Mouse (Mus musculus): ENCODE results near the gene Adcy9. TPM values are rescaled to one million over a fixed set of nuclear protein-coding genes. Genes with fewer than 3 reads are reported as not detected.

Adcy9 gene
- total and polyA plus RNA-seq, 3 experiments: 1.1 to 3.1 (median 1.2) TPM

DNA sequence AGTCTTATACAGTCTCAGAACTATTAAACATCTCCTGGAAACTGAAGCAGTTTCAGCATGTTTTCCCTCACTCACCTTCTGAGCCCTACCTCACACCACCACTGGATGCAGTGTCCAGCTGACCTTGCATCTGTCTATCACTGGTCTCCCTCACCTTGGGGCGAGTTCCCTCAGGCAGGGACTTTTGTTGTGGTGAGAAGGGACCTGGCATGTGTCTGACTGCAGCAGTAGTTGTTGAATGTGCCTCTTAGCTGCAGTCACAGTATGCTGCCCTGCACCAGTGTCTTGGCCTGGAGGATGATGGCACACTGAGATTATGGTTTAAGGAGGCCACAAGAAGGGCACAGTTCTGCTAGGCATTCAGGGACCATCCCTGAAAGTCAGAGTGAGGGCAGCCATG is 19.2 kb downstream of the Adcy9 start:
- Histone ChIP-seq H3K79me2 (replicated peaks; ENCODE audit: control insufficient read depth, extremely low read depth, insufficient read depth, poor library complexity, severe bottlenecking) (no peaks in the 10 kb centered on the region), H3K4me3 (replicated peaks in 1 of 3; ENCODE audit: low read depth in 2 of 3, low read length in 2 of 3, poor library complexity in 1 of 3) (no peak overlapping the region), H3K4me1 (ENCODE audit: control insufficient read depth in 1 of 2, insufficient read depth in 2 of 2) (peaks cover 12 to 46% of the 10 kb centered on the region in 2 experiments), H3K36me3 (replicated peaks in 1 of 2; ENCODE audit: control insufficient read depth in 1 of 2, insufficient read depth in 1 of 2, low read length in 1 of 2) (peaks cover 0 to 2% of the 10 kb centered on the region in 2 experiments), H3K27ac (ENCODE audit: insufficient read depth, low read depth) (no peak overlapping the region), H3K4me2 (ENCODE audit: insufficient read depth, low read depth, poor library complexity, severe bottlenecking) (no peak overlapping the region), H3K9me3 (replicated peaks; ENCODE audit: low read length) (no peaks in the 10 kb centered on the region), H3K27me3 (replicated peaks) (no peaks in the 10 kb centered on the region), H3K9ac (ENCODE audit: insufficient read depth, low read depth) (no peak overlapping the region)
- DNase-seq (ENCODE audit: extremely low read depth): no peak
- dilution Hi-C loops (cut with MboI; ENCODE audit: extremely low pct_ligation_motif_present, extremely low pct_unique_long_range_greater_than_20kb, low sequenced_read_pairs) (no loop called here), in situ Hi-C loops (cut with MboI; ENCODE audit: low pct_ligation_motif_present, low pct_unique_long_range_greater_than_20kb, low sequenced_read_pairs) (no loop called here)
- TF ChIP-seq POLR2AphosphoS2 (IDR thresholded peaks at IDR 0.05; ENCODE audit: low read depth, low read length) (no peak), ZNF384 (IDR thresholded peaks at IDR 0.05; ENCODE audit: low read depth, low read length) (no peak), MAZ (IDR thresholded peaks at IDR 0.05; ENCODE audit: low read depth, low read length) (no peak), E2F4 (IDR thresholded peaks at IDR 0.05; ENCODE audit: insufficient replicate concordance, low read depth, low read length) (no peak), SIN3A (IDR thresholded peaks at IDR 0.05; ENCODE audit: low read length) (no peak), GABPA (IDR thresholded peaks at IDR 0.05; ENCODE audit: insufficient replicate concordance, low read depth, low read length) (no peak), KAT2A (IDR thresholded peaks at IDR 0.05; ENCODE audit: insufficient replicate concordance, low read length) (no peak), NRF1 (IDR thresholded peaks at IDR 0.05; ENCODE audit: low read depth, low read length) (no peak), TCF12 (IDR thresholded peaks at IDR 0.05; ENCODE audit: low read depth, low read length) (no peak), SMC3 (IDR thresholded peaks at IDR 0.05; ENCODE audit: low read depth, low read length) (no peak), MXI1 (IDR thresholded peaks at IDR 0.05; ENCODE audit: low read depth, low read length) (no peak), MAX (IDR thresholded peaks at IDR 0.05; ENCODE audit: low read length) (no peak), USF2 (conservative IDR thresholded peaks at IDR 0.05; ENCODE audit: low read depth, low read length) (no peak), MYC (IDR thresholded peaks at IDR 0.05; ENCODE audit: low read depth, low read length) (no peak), TBP (conservative IDR thresholded peaks at IDR 0.05; ENCODE audit: low read depth, low read length) (no peak), HCFC1 (IDR thresholded peaks at IDR 0.05; ENCODE audit: low read depth, low read length) (no peak)

DNA sequence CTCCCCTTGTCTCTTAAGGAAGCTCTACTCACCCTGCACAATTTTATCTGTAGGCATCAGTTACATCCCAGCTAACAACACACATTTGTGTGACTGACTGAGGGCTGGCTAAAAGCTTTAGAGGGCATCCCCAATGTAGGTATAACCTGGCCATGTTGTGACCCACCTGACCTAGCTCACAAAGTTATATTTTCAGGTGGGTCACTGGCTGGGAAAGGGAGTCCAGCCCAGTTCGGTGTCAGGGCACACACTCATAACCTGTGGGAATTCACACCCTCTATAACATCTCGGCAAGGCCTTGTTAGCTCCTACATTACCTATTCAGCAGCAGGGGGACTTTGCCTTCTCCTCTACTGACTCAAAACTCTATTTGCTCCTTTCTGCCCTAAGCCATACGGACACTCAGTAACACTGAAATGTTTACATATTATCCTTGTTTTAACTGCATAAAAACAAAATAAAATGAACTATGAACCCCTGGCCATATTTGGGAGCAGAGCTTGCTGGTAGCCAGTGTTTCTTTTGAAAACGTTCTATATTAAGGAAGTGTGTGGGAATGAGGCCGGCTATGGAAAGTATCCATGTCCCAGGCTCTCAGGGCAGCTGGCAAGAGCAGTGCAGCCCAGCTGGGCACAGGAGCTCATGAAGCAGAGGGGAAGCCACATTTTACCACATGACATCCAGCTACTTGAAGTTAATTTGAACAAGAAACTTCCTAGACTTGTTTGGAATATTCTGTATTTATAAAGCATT is 20.7 kb downstream of the Adcy9 start:
- H3K27me3 ChIP-seq (replicated peaks): no peaks in the 10 kb centered on the region
- no peak for TF ChIP-seq RAD21 (IDR thresholded peaks at IDR 0.05; ENCODE audit: low read depth, low read length)
- TF ChIP-seq NRF1 (IDR thresholded peaks at IDR 0.05; ENCODE audit: low read depth, low read length): no peak
- TF ChIP-seq POLR2A (IDR thresholded peaks at IDR 0.05; ENCODE audit: low read depth, low read length): no peak
- TF ChIP-seq EP300 (IDR thresholded peaks at IDR 0.05; ENCODE audit: low read length): no peak
- no peak for TF ChIP-seq MAFK (IDR thresholded peaks at IDR 0.05; ENCODE audit: insufficient replicate concordance, low read length)
- TF ChIP-seq BHLHE40 (IDR thresholded peaks at IDR 0.05; ENCODE audit: low read depth, low read length): no peak
- no peak for TF ChIP-seq GABPA (IDR thresholded peaks at IDR 0.05; ENCODE audit: insufficient replicate concordance, low read depth, low read length)
- TF ChIP-seq PAX5 (IDR thresholded peaks at IDR 0.05; ENCODE audit: low read length): no peak
- TF ChIP-seq MAX (IDR thresholded peaks at IDR 0.05; ENCODE audit: low read length): no peak
- no peak for TF ChIP-seq MXI1 (IDR thresholded peaks at IDR 0.05; ENCODE audit: low read depth, low read length)
- TF ChIP-seq USF2 (conservative IDR thresholded peaks at IDR 0.05; ENCODE audit: low read depth, low read length): no peak
- TF ChIP-seq ZMIZ1 (IDR thresholded peaks at IDR 0.05; ENCODE audit: low read depth, low read length): no peak
- no peak for TF ChIP-seq HCFC1 (IDR thresholded peaks at IDR 0.05; ENCODE audit: low read depth, low read length)
- no peak overlapping the region for H3K4me3 ChIP-seq (replicated peaks in 1 of 3; ENCODE audit: low read depth in 2 of 3, low read length in 2 of 3, poor library complexity in 1 of 3)
- no peaks in the 10 kb centered on the region for H3K9me3 ChIP-seq (replicated peaks; ENCODE audit: low read length)
- no peak overlapping the region for H3K27ac ChIP-seq (ENCODE audit: insufficient read depth, low read depth)
- no peaks in the 10 kb centered on the region for H3K79me2 ChIP-seq (replicated peaks; ENCODE audit: control insufficient read depth, extremely low read depth, insufficient read depth, poor library complexity, severe bottlenecking)
- no peak overlapping the region for H3K4me2 ChIP-seq (ENCODE audit: insufficient read depth, low read depth, poor library complexity, severe bottlenecking)
- H3K36me3 ChIP-seq (replicated peaks in 1 of 2; ENCODE audit: control insufficient read depth in 1 of 2, insufficient read depth in 1 of 2, low read length in 1 of 2): peaks cover 0 to 2% of the 10 kb centered on the region in 2 experiments
- in situ Hi-C loops (cut with MboI; ENCODE audit: low pct_ligation_motif_present, low pct_unique_long_range_greater_than_20kb, low sequenced_read_pairs): no loop called here
- no peak overlapping the region for H3K9ac ChIP-seq (ENCODE audit: insufficient read depth, low read depth)
- peaks cover 5 to 31% of the 10 kb centered on the region in 2 experiments for H3K4me1 ChIP-seq (ENCODE audit: control insufficient read depth in 1 of 2, insufficient read depth in 2 of 2)
- DNase-seq (ENCODE audit: extremely low read depth): no peak
- dilution Hi-C loops (cut with MboI; ENCODE audit: extremely low pct_ligation_motif_present, extremely low pct_unique_long_range_greater_than_20kb, low sequenced_read_pairs): no loop called here
